Mouse (Mus musculus): ENCODE measurements around the gene Olfr1229.

Olfr1229 gene

GRCm38 (mm10) chr2:89287914-89288313, at the start of gene Olfr1229:
Gene Olfr1229, minus strand, starts transcription at chr2:89288014.
- DNase-seq, result no peak

- no peak for DNase-seq
Measured at GRCm38 (mm10) chr2:89329575-89329974, 41.8 kb upstream of the Olfr1229 start, which contains the start of gene Olfr1232. Gene Olfr1232, minus strand, starts transcription at chr2:89329675.

- no peak for DNase-seq
Measured at GRCm38 (mm10) chr2:89306974-89307373, 19.2 kb upstream of the Olfr1229 start, which contains the start of gene Olfr1231. Gene Olfr1231, minus strand, starts transcription at chr2:89307074.

- no peak for DNase-seq
Measured at GRCm38 (mm10) chr2:89297168-89297567, 9.4 kb upstream of the Olfr1229 start, which contains the start of gene Olfr1230. Gene Olfr1230, minus strand, starts transcription at chr2:89297268.

- DNase-seq, result no peak
Measured at GRCm38 (mm10) chr2:89253962-89254361, 33.9 kb downstream of the Olfr1229 start, which contains the start of gene Olfr1228. Gene Olfr1228, minus strand, starts transcription at chr2:89254062.
